Mouse (Mus musculus) bone marrow macrophage, adult 2 months (primary cell): ENCODE results near the gene Nptn. TPM values are rescaled to one million over a fixed set of nuclear protein-coding genes. Genes with fewer than 3 reads are reported as not detected.

ENCODE experiments used
- H3K27ac ChIP-seq: 2 replicates; pipeline ENCODE4 v1.5.1; 2012; ENCODE audit warnings: low read depth, low read length; ENCODE audit not compliant: insufficient read depth
- H3K4me1 ChIP-seq: 2 replicates; pipeline ENCODE4 v1.6.1; 2012; ENCODE audit warnings: low read length; ENCODE audit not compliant: control insufficient read depth, insufficient read depth
- H3K4me3 ChIP-seq: 2 replicates; pipeline ENCODE4 v1.5.1; 2012; ENCODE audit warnings: mild to moderate bottlenecking, low read length, moderate library complexity; ENCODE audit not compliant: insufficient read depth
- CTCF ChIP-seq: IDR thresholded peaks from 2 replicates; pipeline ENCODE4 v1.5.1; 2012; ENCODE audit warnings: low read depth, mild to moderate bottlenecking, low read length, moderate library complexity
- POLR2A ChIP-seq: IDR thresholded peaks from 2 replicates; pipeline ENCODE4 v1.6.1; 2012; ENCODE audit warnings: mild to moderate bottlenecking, low read depth, low read length, borderline replicate concordance
- polyA plus RNA-seq: library from polyadenylated mRNA; stranded (reverse); fragments of >200 nt; gene quantifications from 2 replicates; pipeline ENCODE4 v1.2.4, GENCODE M21; 2012; ENCODE audit not compliant: missing spikeins, insufficient read depth, insufficient read length

Nptn gene
- polyA plus RNA-seq, 1 experiment: 570 TPM

GRCm38 (mm10) chr9:58583267-58583641 lies 1.2 kb downstream of the Nptn start:
- no peak for TF ChIP-seq CTCF
- TF ChIP-seq POLR2A: no peak
- Histone ChIP-seq H3K4me1 (peaks cover 29% of the 10 kb centered on the region), H3K27ac (peak overlapping the region; percentile 68)

GRCm38 (mm10) chr9:58584323-58584722 lies 2.3 kb downstream of the Nptn start:
- Histone ChIP-seq H3K4me3 (no peak overlapping the region), H3K4me1 (peaks cover 31% of the 10 kb centered on the region), H3K27ac (no peak overlapping the region)
- TF ChIP-seq CTCF (no peak), POLR2A (no peak)

More at GRCm38 (mm10) chr9:58583267-58583641, 1.2 kb downstream of the Nptn start:
- H3K4me3 ChIP-seq: peak overlapping the region; percentile 86

GRCm38 (mm10) chr9:58588657-58589056 lies 6.6 kb downstream of the Nptn start:
- peak overlapping the region; percentile 86 for H3K27ac ChIP-seq
- no peak overlapping the region for H3K4me3 ChIP-seq
- TF ChIP-seq CTCF: no peak
- no peak for TF ChIP-seq POLR2A
- H3K4me1 ChIP-seq: peaks cover 48% of the 10 kb centered on the region

DNA sequence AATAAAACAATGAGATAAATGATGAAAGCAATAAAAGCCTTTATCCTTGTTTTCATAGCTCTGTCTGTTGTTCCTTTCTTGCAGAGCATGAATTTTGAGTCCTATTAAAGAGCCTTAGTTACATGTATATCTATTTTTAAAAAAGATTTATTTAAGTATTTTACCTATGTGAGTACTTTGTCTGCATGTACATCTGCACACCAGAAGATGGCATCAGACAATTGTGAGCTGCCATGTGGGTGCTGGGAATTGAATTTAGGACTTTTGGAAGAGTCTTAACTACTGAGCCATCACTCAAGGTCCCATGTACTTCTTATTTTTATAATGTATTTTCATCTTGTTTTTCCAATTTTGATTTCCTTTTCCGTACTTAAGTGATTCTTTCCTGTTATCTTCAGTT lies 13.3 kb downstream of the Nptn start:
- Histone ChIP-seq H3K4me3 (no peak overlapping the region), H3K4me1 (peaks cover 26% of the 10 kb centered on the region), H3K27ac (no peak overlapping the region)
- no peak for TF ChIP-seq CTCF
- TF ChIP-seq POLR2A: no peak

DNA sequence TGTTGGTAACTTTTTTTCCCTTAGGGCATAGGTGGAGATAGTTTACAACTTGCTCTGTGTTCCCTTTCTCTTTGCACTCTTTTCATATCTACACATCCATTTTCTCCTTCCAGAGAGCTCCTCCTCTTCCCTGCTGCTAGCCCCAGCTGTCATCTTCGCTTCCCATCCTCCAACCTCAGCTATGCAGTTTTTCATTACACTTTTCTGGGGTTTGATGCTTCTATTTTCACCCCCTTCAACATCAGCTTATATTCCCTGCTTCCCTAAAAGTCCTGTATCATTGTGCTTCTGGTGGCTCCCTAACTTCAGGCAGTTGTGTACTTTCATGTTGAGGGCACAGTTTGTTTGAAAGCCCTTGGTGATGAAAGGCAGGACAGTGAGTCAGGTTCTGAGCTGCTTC lies 31.8 kb downstream of the Nptn start:
- TF ChIP-seq POLR2A (no peak), CTCF (no peak)
- H3K27ac ChIP-seq: no peak overlapping the region
- peaks cover 40% of the 10 kb centered on the region for H3K4me1 ChIP-seq
- H3K4me3 ChIP-seq: no peak overlapping the region

GRCm38 (mm10) chr9:58615064-58615938 lies 33.3 kb downstream of the Nptn start:
- no peak for TF ChIP-seq POLR2A
- TF ChIP-seq CTCF: no peak
- Histone ChIP-seq H3K4me1 (peaks cover 44% of the 10 kb centered on the region), H3K27ac (no peak overlapping the region), H3K4me3 (no peak overlapping the region)

GRCm38 (mm10) chr9:58623009-58623408 lies 41.0 kb downstream of the Nptn start:
- Histone ChIP-seq H3K4me3 (no peak overlapping the region), H3K27ac (no peak overlapping the region), H3K4me1 (peaks cover 50% of the 10 kb centered on the region)
- TF ChIP-seq CTCF (no peak), POLR2A (no peak)

- TF ChIP-seq CTCF (no peak), POLR2A (no peak)
- no peak overlapping the region for H3K4me3 ChIP-seq
- H3K4me1 ChIP-seq: peaks cover 42% of the 10 kb centered on the region
- H3K27ac ChIP-seq: peak overlapping the region; percentile 9; the same call in 1 of the 2 replicates
These were observed 45.2 kb downstream of the Nptn start for GRCm38 (mm10) chr9:58627197-58627596.

DNA sequence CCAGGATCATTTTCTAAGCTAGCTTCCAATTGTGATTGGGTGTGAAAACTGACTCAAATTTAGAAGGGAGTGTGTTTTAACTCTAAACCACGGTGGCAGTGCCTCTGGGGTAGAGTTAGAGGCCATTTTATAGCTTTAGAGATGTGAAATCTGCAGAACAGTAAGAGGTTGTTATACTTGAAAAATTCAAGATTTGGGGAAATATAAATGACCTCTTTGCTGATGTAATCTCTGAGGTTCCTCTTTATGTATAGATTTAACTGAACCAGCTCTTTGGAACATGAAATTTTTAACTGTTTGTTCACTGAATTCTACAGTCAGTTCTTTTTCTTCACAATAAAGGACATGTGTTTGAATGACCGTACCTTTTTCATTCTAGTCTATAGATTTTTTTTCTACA lies 48.4 kb downstream of the Nptn start:
- TF ChIP-seq POLR2A: no peak
- TF ChIP-seq CTCF: no peak
- Histone ChIP-seq H3K4me1 (peaks cover 27% of the 10 kb centered on the region), H3K27ac (peak overlapping the region; percentile 76), H3K4me3 (no peak overlapping the region)

DNA sequence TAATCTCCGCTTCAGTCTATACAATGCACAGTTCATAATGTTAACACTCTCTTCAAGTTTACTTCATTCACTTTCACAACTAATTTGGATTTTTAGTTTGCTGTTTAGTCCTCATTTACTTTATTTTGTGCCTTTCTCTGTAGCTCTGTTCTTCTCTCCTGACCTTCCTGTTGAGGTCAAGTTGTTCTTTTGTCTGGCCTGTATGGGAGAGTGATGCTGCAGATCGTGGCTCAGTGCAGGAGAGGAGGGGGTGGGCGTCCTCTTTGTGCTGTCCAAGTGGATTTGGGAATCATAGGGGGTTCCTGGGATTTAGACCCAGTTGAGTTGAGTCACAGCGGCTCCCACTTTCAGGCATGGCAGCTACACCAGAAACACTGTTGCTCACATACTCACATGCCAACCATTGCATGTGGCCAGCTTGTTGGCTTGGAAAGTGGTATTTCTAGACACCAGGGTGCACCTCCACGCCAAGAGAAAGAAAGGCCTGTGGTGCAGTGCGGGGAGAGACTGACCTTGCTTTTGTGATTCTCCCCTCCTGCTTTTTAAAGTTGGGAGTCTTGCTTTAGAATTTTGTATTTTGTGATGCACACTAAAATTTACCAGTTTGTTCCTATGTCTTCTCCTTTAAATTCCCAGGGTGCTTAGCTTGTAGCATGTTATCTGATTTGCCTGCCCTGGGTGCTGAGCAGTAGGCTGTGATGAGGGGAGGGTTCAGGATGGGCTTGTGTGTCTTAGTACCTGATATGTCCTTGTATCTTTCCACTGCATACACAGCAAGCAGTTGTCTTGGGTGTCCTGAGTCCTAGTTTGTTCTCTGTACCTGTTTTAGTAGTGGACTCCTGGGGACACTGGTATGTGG lies 66.6 kb downstream of the Nptn start:
- no peak overlapping the region for H3K27ac ChIP-seq
- no peaks in the 10 kb centered on the region for H3K4me1 ChIP-seq

More for the DNA sequence above, 66.6 kb downstream of the Nptn start:
- no peak for TF ChIP-seq POLR2A
- TF ChIP-seq CTCF: no peak
- H3K4me3 ChIP-seq: no peak overlapping the region
